Mouse (Mus musculus) liver, embryonic 15.5 days (tissue): ENCODE data around the gene Macrod1. TPM values are rescaled to one million over a fixed set of nuclear protein-coding genes. Genes with fewer than 3 reads are reported as not detected.

Source experiments
- ATAC-seq: fragments of 200-750 bp; cut with Nextera tagmentation; 2 replicates; pipeline ENCODE4 v1.8.0; 2017; ENCODE audit warnings: moderate number of reproducible peaks, mild to moderate bottlenecking, moderate library complexity; ENCODE audit not compliant: insufficient read depth
- H3K27ac ChIP-seq: fragments of 300-500 bp; sonication (generic); replicated peaks from 2 replicates; pipeline ENCODE4 v1.5.1; 2015; ENCODE audit warnings: mild to moderate bottlenecking, inconsistent platforms
- H3K27me3 ChIP-seq: fragments of 300-500 bp; sonication (generic); 2 replicates; pipeline ENCODE4 v1.6.1; 2015; ENCODE audit warnings: mild to moderate bottlenecking, inconsistent platforms
- H3K36me3 ChIP-seq: fragments of 300-500 bp; sonication (generic); replicated peaks from 2 replicates; pipeline ENCODE4 v1.6.1; 2015; ENCODE audit warnings: moderate library complexity, mild to moderate bottlenecking, inconsistent platforms
- H3K4me1 ChIP-seq: fragments of 300-500 bp; sonication (generic); replicated peaks from 2 replicates; pipeline ENCODE4 v1.6.1; 2015; ENCODE audit warnings: inconsistent platforms
- H3K4me2 ChIP-seq: fragments of 300-500 bp; sonication (generic); 2 replicates; pipeline ENCODE4 v1.6.1; 2015; ENCODE audit warnings: moderate library complexity, mild to moderate bottlenecking, inconsistent platforms
- H3K4me3 ChIP-seq: fragments of 300-500 bp; sonication (generic); replicated peaks from 2 replicates; pipeline ENCODE4 v1.5.1; 2015; ENCODE audit warnings: mild to moderate bottlenecking, inconsistent platforms
- H3K9ac ChIP-seq: fragments of 300-500 bp; sonication (generic); 2 replicates; pipeline ENCODE4 v1.6.1; 2015; ENCODE audit warnings: moderate library complexity, mild to moderate bottlenecking, inconsistent platforms
- H3K9me3 ChIP-seq: fragments of 300-500 bp; sonication (generic); replicated peaks from 2 replicates; pipeline ENCODE4 v1.6.1; 2016; ENCODE audit warnings: inconsistent platforms
- WGBS: fragments of 180-500 bp; shearing (Covaris S2); methylation state at CpG from one replicate; pipeline ENCODE4 v1.1.7; 2015; ENCODE audit warnings: mixed read lengths; ENCODE audit not compliant: insufficient replicate concordance; 5-methylcytosine and 5-hydroxymethylcytosine counted together
- polyA plus RNA-seq: library from polyadenylated mRNA; unstranded; fragments of >200 nt; fragmentation: Nextera tagmentation; extraction: Ambion mirVana; gene quantifications from 2 replicates; pipeline ENCODE4 v1.2.1, GENCODE M21; 2015

The Macrod1 gene
- polyA plus RNA-seq, 1 experiment from 2014 or later, result 5.6 TPM

- Histone ChIP-seq H3K9ac (no peak overlapping the region), H3K27ac (no peak overlapping the region), H3K4me3 (no peak overlapping the region), H3K4me1 (no peaks in the 10 kb centered on the region; the same call in 1 of the 2 replicates), H3K36me3 (peaks cover 62% of the 10 kb centered on the region), H3K9me3 (no peaks in the 10 kb centered on the region), H3K27me3 (no peaks in the 10 kb centered on the region), H3K4me2 (no peak overlapping the region)
- ATAC-seq, result no peak; the same call in 1 of the 2 replicates
- WGBS, result 56% methylated on average over 6 of the region's 6 CpGs
These were observed 169.9 kb downstream of the Macrod1 start for GRCm38 (mm10) chr19:7226511-7226914.

- Histone ChIP-seq H3K4me2 (no peak overlapping the region), H3K36me3 (peaks cover 81% of the 10 kb centered on the region), H3K27me3 (no peaks in the 10 kb centered on the region), H3K9ac (no peak overlapping the region), H3K9me3 (no peaks in the 10 kb centered on the region), H3K4me1 (peaks cover 20% of the 10 kb centered on the region), H3K4me3 (no peak overlapping the region), H3K27ac (no peak overlapping the region)
- ATAC-seq, result no peak
- 52% methylated on average over 8 of the region's 8 CpGs for WGBS
These were observed 178.1 kb downstream of the Macrod1 start for GRCm38 (mm10) chr19:7234537-7235221.

- Histone ChIP-seq H3K27me3 (no peaks in the 10 kb centered on the region), H3K4me1 (peaks cover 28% of the 10 kb centered on the region), H3K27ac (no peak overlapping the region), H3K4me2 (no peak overlapping the region), H3K9me3 (no peaks in the 10 kb centered on the region), H3K9ac (no peak overlapping the region), H3K36me3 (peaks cover 73% of the 10 kb centered on the region), H3K4me3 (no peak overlapping the region)
- WGBS, result 77% methylated on average over 9 of the region's 9 CpGs
- no peak for ATAC-seq
These were observed 178.9 kb downstream of the Macrod1 start for GRCm38 (mm10) chr19:7235461-7235860.

GRCm38 (mm10) chr19:7236011-7236410, 179.4 kb downstream of the Macrod1 start:
- 93% methylated on average over 2 of the region's 2 CpGs for whole genome bisulfite sequencing
- peaks cover 68% of the 10 kb centered on the region for H3K36me3 ChIP-seq
- no peak for ATAC-seq
- H3K4me2 ChIP-seq, result no peak overlapping the region
- H3K4me1 ChIP-seq, result peaks cover 29% of the 10 kb centered on the region
- H3K4me3 ChIP-seq, result no peak overlapping the region
- H3K27ac ChIP-seq, result no peak overlapping the region
- no peaks in the 10 kb centered on the region for H3K9me3 ChIP-seq
- H3K9ac ChIP-seq, result no peak overlapping the region
- H3K27me3 ChIP-seq, result no peaks in the 10 kb centered on the region

GRCm38 (mm10) chr19:7236742-7237141, 180.1 kb downstream of the Macrod1 start:
- Histone ChIP-seq H3K4me1 (peaks cover 35% of the 10 kb centered on the region), H3K27me3 (no peaks in the 10 kb centered on the region), H3K9ac (no peak overlapping the region), H3K4me3 (no peak overlapping the region), H3K9me3 (no peaks in the 10 kb centered on the region), H3K4me2 (no peak overlapping the region), H3K27ac (no peak overlapping the region), H3K36me3 (peaks cover 60% of the 10 kb centered on the region)
- WGBS, result 70% methylated on average over 4 of the region's 4 CpGs
- ATAC-seq, result no peak

- ATAC-seq, result no peak
- Histone ChIP-seq H3K36me3 (peaks cover 33% of the 10 kb centered on the region), H3K27me3 (peaks cover 4% of the 10 kb centered on the region; the same call in 1 of the 2 replicates), H3K4me2 (peak overlapping the region; percentile 92), H3K4me1 (peaks cover 35% of the 10 kb centered on the region), H3K9ac (peak overlapping the region; percentile 89), H3K9me3 (no peaks in the 10 kb centered on the region), H3K27ac (0 out of 2 replicates have a peak overlapping the region, but pooled peaks have one; percentile 89), H3K4me3 (peak overlapping the region; percentile 82)
- 83% methylated on average over 3 of the region's 3 CpGs for WGBS
These were observed 183.0 kb downstream of the Macrod1 start for GRCm38 (mm10) chr19:7239574-7239973.

GRCm38 (mm10) chr19:7240291-7240690, 183.7 kb downstream of the Macrod1 start:
- peak; percentile 6 for ATAC-seq
- Histone ChIP-seq H3K4me2 (peak overlapping the region; percentile 92), H3K27ac (peak overlapping the region; percentile 89), H3K4me3 (peak overlapping the region; percentile 82), H3K9me3 (no peaks in the 10 kb centered on the region), H3K27me3 (peaks cover 4% of the 10 kb centered on the region; the same call in 1 of the 2 replicates), H3K36me3 (peaks cover 28% of the 10 kb centered on the region), H3K4me1 (peaks cover 35% of the 10 kb centered on the region), H3K9ac (peak overlapping the region; percentile 89)
- WGBS, result 2% methylated on average over 13 of the region's 13 CpGs

GRCm38 (mm10) chr19:7240782-7241690, 184.4 kb downstream of the Macrod1 start, which contains the start of gene Naa40:
Naa40 (minus strand) TSS chr19:7241183.
- WGBS, result under 1% methylated on average over 80 of the region's 80 CpGs

GRCm38 (mm10) chr19:7246021-7246420, 189.4 kb downstream of the Macrod1 start:
- no peak for ATAC-seq
- no peak overlapping the region for H3K4me2 ChIP-seq
- H3K36me3 ChIP-seq, result no peaks in the 10 kb centered on the region
- H3K9me3 ChIP-seq, result no peaks in the 10 kb centered on the region
- H3K4me1 ChIP-seq, result peaks cover 11% of the 10 kb centered on the region
- H3K4me3 ChIP-seq, result no peak overlapping the region
- no peak overlapping the region for H3K9ac ChIP-seq
- no peak overlapping the region for H3K27ac ChIP-seq
- peaks cover 4% of the 10 kb centered on the region; the same call in 1 of the 2 replicates for H3K27me3 ChIP-seq
- WGBS, result 57% methylated on average over 3 of the region's 3 CpGs

More at GRCm38 (mm10) chr19:7240782-7241690, 184.4 kb downstream of the Macrod1 start, which contains the start of gene Naa40:
- Histone ChIP-seq H3K4me1 (peaks cover 29% of the 10 kb centered on the region), H3K4me3 (peak within 1 kb of the TSS; percentile 82), H3K9ac (peak within 1 kb of the TSS; percentile 89), H3K4me2 (peak within 1 kb of the TSS; percentile 92), H3K9me3 (no peaks in the 10 kb centered on the region), H3K27me3 (peaks cover 4% of the 10 kb centered on the region; the same call in 1 of the 2 replicates), H3K27ac (peak within 1 kb of the TSS; percentile 89), H3K36me3 (peaks cover 20% of the 10 kb centered on the region)
- ATAC-seq, result peak; percentile 98
